Mouse (Mus musculus) heart, embryonic 16.5 days (tissue): ENCODE measurements at regions not wholly inside any gene's neighbourhood (a gene's known extent, or its start where the extent isn't known, plus 50 kb on each side); places are given as distances from the start of the nearest gene placed in this dataset.

Experiments
- ATAC-seq: fragments of 200-750 bp; cut with Nextera tagmentation; replicated peaks from 2 replicates; pipeline ENCODE4 v1.8.0; 2017; ENCODE audit warnings: moderate number of reproducible peaks; ENCODE audit not compliant: insufficient read depth, low FRiP score; ENCODE audit errors: extremely low read depth
- H3K27ac ChIP-seq: fragments of 300-500 bp; sonication (generic); 2 replicates; pipeline ENCODE4 v1.5.1; 2014; ENCODE audit warnings: mild to moderate bottlenecking, low read length, control low read depth, moderate library complexity
- H3K27me3 ChIP-seq: fragments of 300-500 bp; sonication (generic); 2 replicates; pipeline ENCODE4 v1.6.1; 2014; ENCODE audit warnings: low read length, mixed read lengths; ENCODE audit not compliant: control insufficient read depth, insufficient read depth
- H3K36me3 ChIP-seq: fragments of 300-500 bp; sonication (generic); 2 replicates; pipeline ENCODE4 v1.6.1; 2014; ENCODE audit not compliant: control insufficient read depth, insufficient read depth
- H3K4me1 ChIP-seq: fragments of 300-500 bp; sonication (generic); 2 replicates; pipeline ENCODE4 v1.6.1; 2014; ENCODE audit warnings: low read length, mixed read lengths; ENCODE audit not compliant: control insufficient read depth, insufficient read depth
- H3K4me2 ChIP-seq: fragments of 300-500 bp; sonication (generic); 2 replicates; pipeline ENCODE4 v1.6.1; 2014; ENCODE audit warnings: low read depth, mild to moderate bottlenecking, control low read depth, low read length
- H3K4me3 ChIP-seq: fragments of 300-500 bp; sonication (generic); 2 replicates; pipeline ENCODE4 v1.5.1; 2014; ENCODE audit warnings: mild to moderate bottlenecking, control low read depth, low read length
- H3K9ac ChIP-seq: fragments of 300-500 bp; sonication (generic); 2 replicates; pipeline ENCODE4 v1.6.1; 2014; ENCODE audit warnings: low read length, control low read depth
- H3K9me3 ChIP-seq: fragments of 300-500 bp; sonication (generic); replicated peaks from 2 replicates; pipeline ENCODE4 v1.6.1; 2016; ENCODE audit warnings: low read length; ENCODE audit not compliant: control insufficient read depth
- WGBS: fragments of 180-500 bp; shearing (Covaris S2); extraction: QIAGEN DNeasy Blood & Tissue Kit; methylation state at CpG from one replicate; pipeline ENCODE4 v1.1.7; 2014; 5-methylcytosine and 5-hydroxymethylcytosine counted together

DNA sequence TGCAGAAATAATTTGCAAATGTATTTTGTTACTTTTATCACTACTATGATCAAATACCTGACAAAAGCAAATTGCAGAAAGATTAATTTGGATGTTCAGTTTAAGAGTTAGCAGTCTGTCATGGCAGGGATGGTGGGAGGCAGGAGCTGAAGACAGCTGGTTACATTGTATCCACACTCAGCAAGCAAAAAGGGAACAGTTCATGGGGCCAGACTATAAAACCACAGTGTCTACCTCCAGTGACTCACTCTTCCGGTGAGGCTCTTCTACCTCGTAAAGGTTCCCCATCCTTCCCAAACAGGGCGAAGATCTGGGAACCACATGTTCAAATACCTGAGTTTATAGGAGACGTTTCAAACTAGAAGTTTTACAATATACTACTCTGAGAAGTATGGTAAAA, 145.2 kb upstream of the Fam78b start:
- H3K27ac ChIP-seq, result no peak overlapping the region
- no peak overlapping the region for H3K4me3 ChIP-seq
- no peaks in the 10 kb centered on the region for H3K9me3 ChIP-seq
- no peak overlapping the region for H3K4me2 ChIP-seq
- no peaks in the 10 kb centered on the region for H3K36me3 ChIP-seq
- 77% methylated on average over 4 of the region's 4 CpGs for WGBS
- ATAC-seq, result no peak
- no peaks in the 10 kb centered on the region for H3K4me1 ChIP-seq
- no peak overlapping the region for H3K9ac ChIP-seq
- H3K27me3 ChIP-seq, result no peaks in the 10 kb centered on the region

DNA sequence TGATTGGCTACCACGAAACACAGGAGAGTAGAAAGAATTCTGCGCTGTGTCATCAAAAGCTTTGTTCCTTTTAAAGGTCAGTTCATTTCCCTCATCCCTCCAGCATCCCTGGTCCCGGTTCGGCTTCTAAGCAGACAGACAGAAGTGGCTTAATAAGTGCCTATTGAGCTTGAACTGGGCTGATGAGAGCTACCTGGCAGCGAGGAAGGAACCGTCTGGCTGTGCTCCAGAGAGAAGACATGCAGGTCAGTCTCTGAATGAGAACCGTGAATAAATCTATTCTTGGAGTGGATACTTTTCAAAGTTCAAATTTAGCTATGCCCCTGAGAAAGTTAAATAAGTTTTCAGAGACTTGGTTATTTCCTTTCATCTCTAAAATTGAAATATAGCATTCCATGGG, 135.0 kb upstream of the Fam78b start:
- no peak overlapping the region for H3K4me3 ChIP-seq
- no peak overlapping the region for H3K27ac ChIP-seq
- no peaks in the 10 kb centered on the region for H3K9me3 ChIP-seq
- no peak for ATAC-seq
- no peak overlapping the region for H3K9ac ChIP-seq
- H3K36me3 ChIP-seq, result no peaks in the 10 kb centered on the region
- no peaks in the 10 kb centered on the region for H3K27me3 ChIP-seq
- no peak overlapping the region for H3K4me2 ChIP-seq
- WGBS, result 66% methylated on average over 7 of the region's 7 CpGs
- H3K4me1 ChIP-seq, result no peaks in the 10 kb centered on the region

DNA sequence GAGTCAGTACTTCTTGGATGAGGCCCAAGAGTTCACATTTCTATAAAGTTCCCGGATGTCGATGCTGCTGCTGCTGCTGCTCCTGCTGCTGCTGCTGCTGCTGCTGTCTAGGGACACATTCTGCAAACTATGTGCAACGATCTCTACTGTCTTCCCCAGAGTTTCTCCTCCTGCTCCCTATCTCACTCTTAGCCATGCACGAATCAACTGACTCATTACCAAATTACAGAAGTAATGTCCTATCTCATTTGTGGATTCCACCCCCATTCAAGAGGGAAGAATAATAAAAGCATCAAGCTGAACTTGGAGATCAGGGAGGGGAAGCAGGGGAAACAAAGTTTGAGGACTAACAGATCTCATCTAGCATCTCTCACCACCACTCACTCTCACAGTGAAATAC, 130.0 kb upstream of the Fam78b start:
- Histone ChIP-seq H3K9ac (no peak overlapping the region), H3K4me1 (no peaks in the 10 kb centered on the region), H3K9me3 (no peaks in the 10 kb centered on the region), H3K4me2 (no peak overlapping the region), H3K27ac (no peak overlapping the region), H3K27me3 (no peaks in the 10 kb centered on the region), H3K36me3 (no peaks in the 10 kb centered on the region), H3K4me3 (no peak overlapping the region)
- WGBS, result 66% methylated on average over 4 of the region's 4 CpGs
- no peak for ATAC-seq

DNA sequence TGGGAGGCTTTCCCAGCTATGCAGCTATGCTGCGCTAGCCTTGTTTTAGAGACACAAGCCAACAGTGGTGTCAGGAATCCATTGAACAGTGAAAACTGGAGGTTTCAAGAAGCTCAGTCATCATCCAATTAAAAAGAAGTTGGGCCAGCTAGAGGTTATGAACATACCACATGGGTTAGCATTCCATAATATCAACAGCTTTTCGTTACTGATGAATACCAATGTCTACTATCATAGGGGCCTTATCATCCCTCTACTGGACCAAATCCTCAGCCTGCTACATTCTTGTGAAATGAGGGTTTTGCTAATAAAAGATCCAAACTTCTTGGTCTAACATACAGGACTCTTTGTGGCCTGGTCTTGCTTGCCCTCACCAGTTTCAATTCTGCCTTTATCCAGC, 124.8 kb upstream of the Fam78b start:
- H3K9me3 ChIP-seq, result no peaks in the 10 kb centered on the region
- H3K27me3 ChIP-seq, result no peaks in the 10 kb centered on the region
- no peak for ATAC-seq
- H3K27ac ChIP-seq, result no peak overlapping the region
- H3K4me3 ChIP-seq, result no peak overlapping the region
- no peaks in the 10 kb centered on the region for H3K36me3 ChIP-seq
- no peak overlapping the region for H3K4me2 ChIP-seq
- H3K9ac ChIP-seq, result no peak overlapping the region
- no peaks in the 10 kb centered on the region for H3K4me1 ChIP-seq
- 72% methylated on average over 2 of the region's 2 CpGs for WGBS

DNA sequence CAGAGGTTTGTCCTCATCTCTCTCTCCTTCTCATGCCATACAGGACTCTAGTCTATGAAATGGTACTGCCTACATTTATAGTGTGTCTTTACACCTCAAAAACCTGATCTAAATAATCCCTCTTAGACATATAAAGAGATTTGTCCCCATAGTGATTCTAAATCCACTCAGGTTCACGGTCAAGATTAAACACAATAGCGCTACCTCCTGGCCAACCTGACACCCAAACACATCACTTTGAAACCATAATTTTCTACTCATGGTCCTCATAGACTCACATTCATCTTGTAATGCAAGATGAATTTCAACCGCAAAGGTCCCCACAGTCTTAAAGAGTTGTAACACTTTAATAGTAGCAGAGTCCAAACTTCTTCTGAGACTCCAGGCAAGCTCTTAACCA, 118.0 kb upstream of the Fam78b start:
- H3K4me1 ChIP-seq, result no peaks in the 10 kb centered on the region
- H3K4me2 ChIP-seq, result no peak overlapping the region
- no peak overlapping the region for H3K9ac ChIP-seq
- H3K4me3 ChIP-seq, result no peak overlapping the region
- no peak overlapping the region for H3K27ac ChIP-seq
- H3K9me3 ChIP-seq, result no peaks in the 10 kb centered on the region
- ATAC-seq, result no peak
- no peaks in the 10 kb centered on the region for H3K36me3 ChIP-seq
- 75% methylated on average over 3 of the region's 3 CpGs for WGBS
- no peaks in the 10 kb centered on the region for H3K27me3 ChIP-seq

DNA sequence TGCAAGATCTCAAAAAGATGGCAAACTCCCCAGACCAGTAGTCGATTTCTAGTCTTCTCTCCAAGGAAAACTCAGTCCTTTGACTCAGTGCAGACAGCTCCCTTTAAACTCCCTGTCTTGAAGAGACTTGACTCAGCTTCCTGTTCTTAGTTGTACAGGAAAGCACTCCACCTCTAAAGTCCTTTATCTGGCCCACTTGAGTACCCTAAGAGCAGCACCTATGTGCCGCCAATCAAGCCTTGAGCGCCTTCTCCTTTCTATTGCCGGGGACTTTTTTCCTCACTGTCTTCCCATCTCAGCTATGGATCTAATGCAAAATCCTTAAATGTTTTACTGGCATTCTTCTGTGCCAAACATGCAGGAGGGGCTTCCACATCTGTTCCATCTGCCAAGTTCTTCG, 105.3 kb upstream of the Fam78b start:
- Histone ChIP-seq H3K9ac (no peak overlapping the region), H3K27me3 (no peaks in the 10 kb centered on the region), H3K4me1 (0 out of 2 replicates have a peak, but pooled peaks cover 3% of the 10 kb centered on the region), H3K9me3 (no peaks in the 10 kb centered on the region), H3K4me2 (no peak overlapping the region), H3K36me3 (no peaks in the 10 kb centered on the region), H3K4me3 (no peak overlapping the region), H3K27ac (no peak overlapping the region)
- WGBS, result 54% methylated on average over 5 of the region's 5 CpGs
- ATAC-seq, result no peak

DNA sequence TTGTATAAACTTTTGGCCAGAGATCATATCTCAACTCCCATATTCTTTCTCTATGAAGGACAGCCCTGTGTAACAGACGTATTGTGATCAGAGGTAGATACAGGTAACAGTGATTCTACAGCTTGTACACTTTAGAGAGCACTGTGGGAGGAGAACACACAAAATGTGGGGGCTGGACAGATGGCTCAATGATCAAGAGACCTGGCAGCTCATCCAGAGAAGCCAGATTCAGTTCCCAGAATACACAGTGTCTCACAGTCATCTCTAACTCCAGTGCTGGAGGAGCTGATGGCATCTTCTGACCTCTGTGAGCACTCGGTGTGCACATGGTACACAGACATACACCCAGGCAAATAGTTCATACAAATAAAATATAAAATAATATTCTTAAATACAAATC, 102.5 kb upstream of the Fam78b start:
- no peaks in the 10 kb centered on the region for H3K27me3 ChIP-seq
- H3K9me3 ChIP-seq, result no peaks in the 10 kb centered on the region
- H3K4me2 ChIP-seq, result no peak overlapping the region
- no peak overlapping the region for H3K27ac ChIP-seq
- H3K9ac ChIP-seq, result no peak overlapping the region
- ATAC-seq, result no peak
- 70% methylated on average over 2 of the region's 2 CpGs for WGBS
- H3K36me3 ChIP-seq, result no peaks in the 10 kb centered on the region
- H3K4me1 ChIP-seq, result 0 out of 2 replicates have a peak, but pooled peaks cover 3% of the 10 kb centered on the region
- no peak overlapping the region for H3K4me3 ChIP-seq

DNA sequence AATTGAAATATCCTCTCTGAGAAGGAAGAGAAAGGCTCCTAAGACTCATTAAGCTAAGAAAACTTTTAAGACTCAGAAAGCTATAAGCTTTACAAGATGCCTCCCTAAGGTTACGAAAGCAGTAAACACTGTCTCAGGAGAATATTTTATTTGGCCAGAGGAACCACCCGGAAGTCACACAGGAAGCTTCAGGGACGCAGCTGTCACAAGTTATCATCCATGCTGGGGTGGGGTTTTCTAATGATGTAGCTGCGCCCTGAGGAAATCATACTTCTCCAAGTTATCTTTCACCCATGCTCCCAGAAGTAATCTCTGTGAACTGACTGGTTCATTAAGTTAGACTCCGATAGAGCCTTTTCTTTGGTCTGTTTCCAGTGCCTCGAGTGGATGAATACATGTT, 102.0 kb upstream of the Fam78b start:
- no peaks in the 10 kb centered on the region for H3K36me3 ChIP-seq
- H3K4me2 ChIP-seq, result no peak overlapping the region
- no peaks in the 10 kb centered on the region for H3K27me3 ChIP-seq
- WGBS, result 50% methylated on average over 6 of the region's 6 CpGs
- 0 out of 2 replicates have a peak, but pooled peaks cover 3% of the 10 kb centered on the region for H3K4me1 ChIP-seq
- no peak overlapping the region for H3K27ac ChIP-seq
- no peak for ATAC-seq
- H3K9me3 ChIP-seq, result no peaks in the 10 kb centered on the region
- no peak overlapping the region for H3K4me3 ChIP-seq
- no peak overlapping the region for H3K9ac ChIP-seq

DNA sequence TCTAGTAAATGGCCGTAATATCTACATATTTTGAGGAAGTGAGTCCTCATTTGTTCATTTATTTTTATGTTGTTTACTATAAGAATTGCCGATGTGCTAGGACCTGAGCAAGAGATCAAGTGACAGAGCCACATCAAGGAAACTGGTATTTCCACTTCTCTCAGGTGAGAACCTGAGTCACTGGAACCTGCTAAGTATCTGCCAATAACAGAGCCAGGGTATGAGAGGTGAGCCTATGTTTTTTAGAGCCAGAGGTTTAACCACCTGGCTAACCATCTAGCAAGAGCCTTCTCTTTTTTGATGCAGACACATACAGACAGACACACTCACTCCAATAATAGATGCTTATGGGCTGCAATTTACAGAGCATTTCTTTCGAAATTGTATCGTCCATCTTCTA, 101.2 kb upstream of the Fam78b start:
- Histone ChIP-seq H3K9me3 (no peaks in the 10 kb centered on the region), H3K4me1 (0 out of 2 replicates have a peak, but pooled peaks cover 3% of the 10 kb centered on the region), H3K27me3 (no peaks in the 10 kb centered on the region), H3K27ac (peak overlapping the region; percentile 33; the same call in 1 of the 2 replicates), H3K4me3 (no peak overlapping the region), H3K36me3 (no peaks in the 10 kb centered on the region), H3K9ac (no peak overlapping the region), H3K4me2 (no peak overlapping the region)
- ATAC-seq, result no peak
- WGBS, result 71% methylated on average over 4 of the region's 4 CpGs
